ENCODE assay signal across 9 mouse cellular contexts in the genomic region with DNA sequence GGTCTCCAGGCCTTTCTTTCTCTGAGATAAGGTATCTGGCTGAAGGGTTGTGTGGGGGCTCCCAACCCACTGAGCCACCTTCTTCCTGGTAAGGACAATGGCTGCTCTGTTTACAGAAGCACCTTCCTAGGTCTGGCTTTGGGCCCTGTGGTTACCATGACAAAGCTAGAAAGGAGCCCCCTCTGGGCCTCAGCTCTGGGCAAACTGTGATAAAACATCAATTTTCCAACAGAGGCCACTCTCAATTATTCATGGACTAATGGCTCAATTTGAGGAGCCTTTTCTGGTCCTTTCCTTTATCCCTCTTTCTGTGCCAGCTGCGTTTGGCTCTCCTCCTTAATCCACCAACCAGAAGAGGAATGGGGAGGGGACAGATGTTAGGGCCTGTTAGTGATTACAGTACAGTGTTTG.
DNase-seq lines count a peak whose midpoint lies in the region; ATAC-seq lines count a peak whose summit lies in the region.
"Had no signal": no experiment of that assay in that cellular context is flagged by ENCODE, and none has a peak within 500 bp of the region (broad histone marks: within the 10 kb centered on the region; RNA-seq: fewer than 3 reads in every experiment).

No protein-coding gene starts in this region.

- H3K27me3 ChIP-seq in kidney, embryonic 16.5 days (ENCODE audit: insufficient read depth, low read length) = no peaks in the 10 kb centered on the region
- H3K27me3 ChIP-seq in forebrain, embryonic 11.5 days (ENCODE audit: control insufficient read depth, insufficient read depth, low read length) = no peaks in the 10 kb centered on the region
- H3K27me3 ChIP-seq in intestine, embryonic 16.5 days (replicated peaks; ENCODE audit: control insufficient read depth, insufficient read depth, low read length) = no peaks in the 10 kb centered on the region
- H3K27me3 ChIP-seq in stomach, embryonic 14.5 days (ENCODE audit: control insufficient read depth, insufficient read depth, low read length) = no peaks in the 10 kb centered on the region
- no peaks in the 10 kb centered on the region for H3K27me3 ChIP-seq in liver, embryonic 11.5 days (replicated peaks; ENCODE audit: control insufficient read depth, insufficient read depth, low read length)

- peaks cover 21% of the 10 kb centered on the region for H3K4me1 ChIP-seq in kidney, embryonic 16.5 days (ENCODE audit: insufficient read depth, low read length)
- H3K4me1 ChIP-seq in forebrain, embryonic 11.5 days (replicated peaks; ENCODE audit: control insufficient read depth, insufficient read depth, low read length) = 0 out of 2 replicates have a peak, but pooled peaks cover 5% of the 10 kb centered on the region
- H3K4me1 ChIP-seq in intestine, embryonic 16.5 days (ENCODE audit: control insufficient read depth, insufficient read depth, low read length) = peaks cover 14% of the 10 kb centered on the region
- H3K4me1 ChIP-seq in stomach, embryonic 14.5 days (ENCODE audit: control insufficient read depth, insufficient read depth, low read length) = 0 out of 2 replicates have a peak, but pooled peaks cover 15% of the 10 kb centered on the region
- peaks cover 4% of the 10 kb centered on the region for H3K4me1 ChIP-seq in liver, embryonic 11.5 days (replicated peaks; ENCODE audit: control insufficient read depth, insufficient read depth, low read length)

- WGBS in kidney, embryonic 16.5 days = 47% methylated on average over 1 of the region's 1 CpGs
- 0% methylated on average over 1 of the region's 1 CpGs for WGBS in forebrain, embryonic 11.5 days
- WGBS in intestine, embryonic 16.5 days = 32% methylated on average over 1 of the region's 1 CpGs
- 22% methylated on average over 1 of the region's 1 CpGs for WGBS in stomach, embryonic 14.5 days
- WGBS in liver, embryonic 11.5 days = 45% methylated on average over 1 of the region's 1 CpGs

- DNase-seq in kidney, adult 11 months = no peak
- peak; percentile 53 for DNase-seq in forebrain, embryonic 11.5 days (ENCODE audit: low spot score)
- DNase-seq in liver, embryonic 11.5 days (ENCODE audit: low spot score) = no peak
- no peak for DNase-seq in urinary bladder, postnatal 25 days (ENCODE audit: low spot score)

- no peak for ATAC-seq in kidney, embryonic 16.5 days (ENCODE audit: low FRiP score, low TSS enrichment)
- ATAC-seq in forebrain, embryonic 11.5 days (replicated peaks; ENCODE audit: low FRiP score) = peak; percentile 91
- ATAC-seq in intestine, embryonic 16.5 days = peak; percentile 82
- ATAC-seq in stomach, embryonic 14.5 days (ENCODE audit: insufficient number of reproducible peaks, insufficient read depth, low FRiP score, low read depth) = peak; percentile 73
- ATAC-seq in liver, embryonic 11.5 days (replicated peaks; ENCODE audit: low FRiP score) = no peak

- H3K4me2 ChIP-seq in kidney, embryonic 16.5 days (replicated peaks; ENCODE audit: low read depth, low read length) = no peak overlapping the region
- no peak overlapping the region for H3K4me2 ChIP-seq in forebrain, embryonic 11.5 days (ENCODE audit: low read depth, low read length, severe bottlenecking)
- H3K4me2 ChIP-seq in intestine, embryonic 16.5 days (ENCODE audit: low read depth, low read length) = no peak overlapping the region
- no peak overlapping the region for H3K4me2 ChIP-seq in stomach, embryonic 14.5 days (replicated peaks; ENCODE audit: low read depth, low read length)
- H3K4me2 ChIP-seq in liver, embryonic 11.5 days = no peak overlapping the region

- no peak overlapping the region for H3K4me3 ChIP-seq in kidney, embryonic 16.5 days (ENCODE audit: low read length)
- no peak overlapping the region for H3K4me3 ChIP-seq in forebrain, embryonic 11.5 days (ENCODE audit: low read depth, low read length)
- H3K4me3 ChIP-seq in intestine, embryonic 16.5 days (ENCODE audit: low read length) = no peak overlapping the region
- H3K4me3 ChIP-seq in stomach, embryonic 14.5 days (ENCODE audit: low read depth, low read length) = no peak overlapping the region
- H3K4me3 ChIP-seq in liver, embryonic 11.5 days (ENCODE audit: low read depth, low read length) = no peak overlapping the region
- H3K4me3 ChIP-seq: erythroblast, embryonic 14.5 days; myocyte had no signal

- H3K27ac ChIP-seq in kidney, embryonic 16.5 days (ENCODE audit: low read length) = peak overlapping the region; percentile 57; the same call in 1 of the 2 replicates
- H3K27ac ChIP-seq in forebrain, embryonic 11.5 days (ENCODE audit: low read depth, low read length) = peak overlapping the region; percentile 66; the same call in 1 of the 2 replicates
- H3K27ac ChIP-seq in intestine, embryonic 16.5 days (ENCODE audit: low read length) = peak overlapping the region; percentile 56; the same call in 1 of the 2 replicates
- H3K27ac ChIP-seq in stomach, embryonic 14.5 days (ENCODE audit: low read length) = no peak overlapping the region; the same call in 1 of the 2 replicates
- no peak overlapping the region for H3K27ac ChIP-seq in liver, embryonic 11.5 days (ENCODE audit: low read depth, low read length)

- H3K9me3 ChIP-seq in kidney, embryonic 16.5 days (ENCODE audit: low read length) = no peaks in the 10 kb centered on the region; the same call in 1 of the 2 replicates
- H3K9me3 ChIP-seq in forebrain, embryonic 11.5 days (ENCODE audit: control insufficient read depth, low read length) = no peaks in the 10 kb centered on the region; the same call in 1 of the 2 replicates
- H3K9me3 ChIP-seq in intestine, embryonic 16.5 days (ENCODE audit: control insufficient read depth, low read length) = no peaks in the 10 kb centered on the region
- H3K9me3 ChIP-seq in stomach, embryonic 14.5 days (ENCODE audit: control insufficient read depth, low read depth, low read length) = no peaks in the 10 kb centered on the region
- no peaks in the 10 kb centered on the region for H3K9me3 ChIP-seq in liver, embryonic 11.5 days (ENCODE audit: control insufficient read depth, low read length)

- H3K36me3 ChIP-seq in kidney, embryonic 16.5 days (ENCODE audit: insufficient read depth, low read length) = no peaks in the 10 kb centered on the region
- H3K36me3 ChIP-seq in forebrain, embryonic 11.5 days (ENCODE audit: control insufficient read depth, insufficient read depth, low read length) = no peaks in the 10 kb centered on the region
- H3K36me3 ChIP-seq in intestine, embryonic 16.5 days (ENCODE audit: control insufficient read depth, insufficient read depth, low read length) = no peaks in the 10 kb centered on the region
- H3K36me3 ChIP-seq in stomach, embryonic 14.5 days (ENCODE audit: control insufficient read depth, insufficient read depth, low read length) = no peaks in the 10 kb centered on the region
- no peaks in the 10 kb centered on the region for H3K36me3 ChIP-seq in liver, embryonic 11.5 days (ENCODE audit: control insufficient read depth, insufficient read depth, low read length)

- H3K9ac ChIP-seq in kidney, embryonic 16.5 days (replicated peaks; ENCODE audit: low read length) = no peak overlapping the region
- no peak overlapping the region for H3K9ac ChIP-seq in forebrain, embryonic 11.5 days (ENCODE audit: low read length)
- no peak overlapping the region for H3K9ac ChIP-seq in intestine, embryonic 16.5 days (ENCODE audit: low read depth, low read length)
- no peak overlapping the region for H3K9ac ChIP-seq in stomach, embryonic 14.5 days (replicated peaks; ENCODE audit: low read depth, low read length)
- no peak overlapping the region for H3K9ac ChIP-seq in liver, embryonic 11.5 days (ENCODE audit: low read depth, low read length)

Comparison
In these comparisons a context has a peak if more than half of its experiments do, and no peak if none do; other contexts are left out.
1. ATAC-seq: peak in forebrain, embryonic 11.5 days (single experiment), intestine, embryonic 16.5 days (single experiment) and stomach, embryonic 14.5 days (single experiment); none in kidney, embryonic 16.5 days (single experiment) and liver, embryonic 11.5 days (single experiment).
2. H3K27ac ChIP-seq: peak in kidney, embryonic 16.5 days (single experiment), forebrain, embryonic 11.5 days (single experiment) and intestine, embryonic 16.5 days (single experiment); none in stomach, embryonic 14.5 days (single experiment) and liver, embryonic 11.5 days (single experiment).